Mouse (Mus musculus): ENCODE data around the gene Eef1g.

DNA sequence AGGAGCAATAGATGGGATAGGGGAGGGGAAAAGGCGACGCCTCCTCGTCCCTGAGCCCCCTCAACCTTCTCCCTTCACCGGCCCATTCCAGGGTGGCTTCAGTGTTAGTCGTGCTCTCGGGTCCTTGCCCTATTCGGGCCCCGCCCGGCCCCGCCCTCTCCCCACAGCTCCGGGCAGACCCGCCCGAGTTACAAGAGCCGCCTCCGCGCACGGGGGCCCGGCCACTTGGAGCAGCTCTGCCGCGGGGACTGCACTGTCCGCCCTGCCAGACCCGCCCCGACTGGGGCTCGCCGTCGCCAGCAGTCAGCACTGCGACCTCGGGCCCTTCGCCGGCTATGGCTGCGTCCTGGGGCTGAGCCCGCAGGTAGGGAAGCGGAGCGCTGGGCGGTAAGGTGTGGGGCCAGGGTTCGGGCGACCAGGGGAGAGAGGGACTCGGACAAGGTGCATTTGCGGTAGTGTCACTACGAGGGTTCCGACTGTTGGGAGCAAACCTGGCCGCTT is 22.3 kb downstream of the Eef1g start, which contains the start of gene Ahnak:
- TF ChIP-seq CTCF (conservative IDR thresholded peaks at IDR 0.05; ENCODE audit: low read length), result no peak
- TF ChIP-seq POU5F1 (IDR thresholded peaks at IDR 0.05; ENCODE audit: borderline replicate concordance, low read length), result no peak
